Mouse (Mus musculus) retina, embryonic 14.5 days (tissue): Measurements from ENCODE around the gene Fbxo9.
"Not testable (repeated sequence)": the region's sequence is repeated elsewhere in the genome, so short reads cannot be mapped to it uniquely, and the experiment has no call there.

Source experiments
- DNase-seq: peaks from one replicate; pipeline ENCODE4 v3.0.0-alpha.2; 2015; ENCODE audit warnings: low spot score

Gene Fbxo9

GRCm38 (mm10) chr9:78108796-78109239, at the start of gene Fbxo9, which contains the start of gene Ick:
TSS of gene Fbxo9 (minus strand) at chr9:78109065.
TSS of gene Ick (plus strand) at chr9:78109192.
- DNase-seq: peak; percentile 94

- DNase-seq: no peak
These were observed 48.4 kb upstream of the Fbxo9 start for GRCm38 (mm10) chr9:78157221-78157620.

GRCm38 (mm10) chr9:78154211-78154977, 45.5 kb upstream of the Fbxo9 start:
- DNase-seq: no peak

GRCm38 (mm10) chr9:78149770-78150169, 40.9 kb upstream of the Fbxo9 start:
- DNase-seq: not testable (repeated sequence)

- no peak for DNase-seq
These were observed 39.3 kb upstream of the Fbxo9 start for GRCm38 (mm10) chr9:78148149-78148548.

GRCm38 (mm10) chr9:78146627-78147026, 37.8 kb upstream of the Fbxo9 start:
- no peak for DNase-seq

- DNase-seq: no peak
These were observed 37.2 kb upstream of the Fbxo9 start for GRCm38 (mm10) chr9:78146099-78146498.

- DNase-seq: no peak
These were observed 30.6 kb upstream of the Fbxo9 start for GRCm38 (mm10) chr9:78139463-78139862.

- DNase-seq: no peak
These were observed 29.3 kb upstream of the Fbxo9 start for GRCm38 (mm10) chr9:78138044-78138676.

- no peak for DNase-seq
These were observed 26.8 kb upstream of the Fbxo9 start for GRCm38 (mm10) chr9:78135658-78136057.

- DNase-seq: peak; percentile 20
These were observed 17.8 kb upstream of the Fbxo9 start for GRCm38 (mm10) chr9:78126643-78127042.

- peak; percentile 36 for DNase-seq
These were observed 17.1 kb upstream of the Fbxo9 start for GRCm38 (mm10) chr9:78126007-78126406.

- DNase-seq: no peak
These were observed 15.4 kb upstream of the Fbxo9 start for GRCm38 (mm10) chr9:78124297-78124696.

GRCm38 (mm10) chr9:78122939-78123712, 14.3 kb upstream of the Fbxo9 start:
- DNase-seq: no peak

- DNase-seq: no peak
These were observed 13.1 kb upstream of the Fbxo9 start for GRCm38 (mm10) chr9:78121985-78122384.

- DNase-seq: no peak
These were observed 12.5 kb upstream of the Fbxo9 start for GRCm38 (mm10) chr9:78121358-78121757.

GRCm38 (mm10) chr9:78117690-78118089, 8.8 kb upstream of the Fbxo9 start:
- no peak for DNase-seq

- DNase-seq: no peak
These were observed 6.9 kb upstream of the Fbxo9 start for GRCm38 (mm10) chr9:78115746-78116145.

GRCm38 (mm10) chr9:78113538-78113885, 4.6 kb upstream of the Fbxo9 start:
- no peak for DNase-seq

- DNase-seq: peak; percentile 95
These were observed 4.1 kb upstream of the Fbxo9 start for GRCm38 (mm10) chr9:78112770-78113537.

GRCm38 (mm10) chr9:78111456-78111855, 2.6 kb upstream of the Fbxo9 start:
- DNase-seq: no peak

GRCm38 (mm10) chr9:78109656-78110055, 791 bp upstream of the Fbxo9 start:
- peak; percentile 58 for DNase-seq
